Mouse (Mus musculus): ENCODE measurements around the gene Rbm34.
A peak's percentile ranks its signal among the peaks of the same experiment; 100 is the strongest.

The Rbm34 gene

GRCm38 (mm10) chr8:126951900-126952636 is 18.8 kb downstream of the Rbm34 start:
- no peak for DNase-seq

- no peak for DNase-seq
These were observed 21.3 kb downstream of the Rbm34 start for GRCm38 (mm10) chr8:126949527-126949926.

GRCm38 (mm10) chr8:126946444-126946843 is 24.4 kb downstream of the Rbm34 start:
- no peak for DNase-seq

GRCm38 (mm10) chr8:126945730-126946163 is 25.1 kb downstream of the Rbm34 start, which contains the start of gene Tomm20:
Gene Tomm20 (minus strand): TSS chr8:126945844.
- peak; percentile 98 for DNase-seq

- DNase-seq: peak; percentile 25
These were observed 25.8 kb downstream of the Rbm34 start for GRCm38 (mm10) chr8:126944781-126945691.

GRCm38 (mm10) chr8:126943565-126943964 is 27.3 kb downstream of the Rbm34 start:
- no peak for DNase-seq

- DNase-seq: no peak
These were observed 33.5 kb downstream of the Rbm34 start for GRCm38 (mm10) chr8:126937337-126937736.

- DNase-seq: no peak
These were observed 34.9 kb downstream of the Rbm34 start for GRCm38 (mm10) chr8:126935932-126936331.

- DNase-seq: no peak
These were observed 35.5 kb downstream of the Rbm34 start for GRCm38 (mm10) chr8:126935387-126935786.

- no peak for DNase-seq
These were observed 38.2 kb downstream of the Rbm34 start for GRCm38 (mm10) chr8:126932656-126933055.

- DNase-seq: no peak
These were observed 38.6 kb downstream of the Rbm34 start for GRCm38 (mm10) chr8:126932249-126932648.

- no peak for DNase-seq
These were observed 39.2 kb downstream of the Rbm34 start for GRCm38 (mm10) chr8:126931720-126932119.

- no peak for DNase-seq
These were observed 41.2 kb downstream of the Rbm34 start for GRCm38 (mm10) chr8:126929607-126930161.

GRCm38 (mm10) chr8:126928755-126929505 is 41.9 kb downstream of the Rbm34 start:
- no peak for DNase-seq

- no peak for DNase-seq
These were observed 42.8 kb downstream of the Rbm34 start for GRCm38 (mm10) chr8:126928028-126928427.

GRCm38 (mm10) chr8:126927058-126927457 is 43.8 kb downstream of the Rbm34 start:
- DNase-seq: no peak

- DNase-seq: no peak
These were observed 47.9 kb downstream of the Rbm34 start for GRCm38 (mm10) chr8:126922981-126923380.

- no peak for DNase-seq
These were observed 49.4 kb downstream of the Rbm34 start for GRCm38 (mm10) chr8:126921432-126921831.

GRCm38 (mm10) chr8:126920845-126921244 is 50.0 kb downstream of the Rbm34 start:
- DNase-seq: peak; percentile 83

GRCm38 (mm10) chr8:126920386-126920785 is 50.5 kb downstream of the Rbm34 start:
- DNase-seq: no peak

- no peak for DNase-seq
These were observed 51.2 kb downstream of the Rbm34 start for GRCm38 (mm10) chr8:126919703-126920102.

- no peak for DNase-seq
These were observed 51.6 kb downstream of the Rbm34 start for GRCm38 (mm10) chr8:126919255-126919654.

GRCm38 (mm10) chr8:126918356-126918755 is 52.5 kb downstream of the Rbm34 start:
- DNase-seq: no peak

Data from right cerebral cortex, postnatal 25 days (tissue).